Mouse (Mus musculus) CD4-positive, CD25-positive, alpha-beta regulatory T cell, adult 4 months (primary cell): ENCODE measurements around the gene Tnpo1. TPM values are rescaled to one million over a fixed set of nuclear protein-coding genes. Genes with fewer than 3 reads are reported as not detected.

Experiments
- ATAC-seq: one replicate; pipeline ENCODE4 v1.8.0; 2017
- polyA plus RNA-seq, 2 experiments: library from polyadenylated mRNA; unstranded; fragments of 100-300 nt; shearing (Covaris generic); gene quantifications; one replicate each; pipeline ENCODE4 v1.2.1; 2017

Tnpo1 gene
- polyA plus RNA-seq, 2 experiments from 2014 or later: 23.1 to 39.0 TPM

- peak; percentile 24 for ATAC-seq
Measured at GRCm38 (mm10) chr13:98924897-98925485, 1.2 kb downstream of the Tnpo1 start.

GRCm38 (mm10) chr13:98922806-98923205 is 3.4 kb downstream of the Tnpo1 start:
- no peak for ATAC-seq

GRCm38 (mm10) chr13:98921276-98921675 is 4.9 kb downstream of the Tnpo1 start:
- no peak for ATAC-seq

GRCm38 (mm10) chr13:98920300-98920699 is 5.9 kb downstream of the Tnpo1 start:
- ATAC-seq: no peak

- ATAC-seq: no peak
Measured at GRCm38 (mm10) chr13:98919695-98920094, 6.5 kb downstream of the Tnpo1 start.

GRCm38 (mm10) chr13:98917851-98918250 is 8.3 kb downstream of the Tnpo1 start:
- ATAC-seq: no peak

- no peak for ATAC-seq
Measured at GRCm38 (mm10) chr13:98915591-98915990, 10.6 kb downstream of the Tnpo1 start.

GRCm38 (mm10) chr13:98914844-98915212 is 11.4 kb downstream of the Tnpo1 start:
- ATAC-seq: no peak

GRCm38 (mm10) chr13:98914010-98914843 is 12.0 kb downstream of the Tnpo1 start:
- ATAC-seq: no peak

- ATAC-seq: no peak
Measured at GRCm38 (mm10) chr13:98913196-98913595, 13.0 kb downstream of the Tnpo1 start.

GRCm38 (mm10) chr13:98912602-98913001 is 13.6 kb downstream of the Tnpo1 start:
- peak; percentile 78 for ATAC-seq

- no peak for ATAC-seq
Measured at GRCm38 (mm10) chr13:98910801-98911200, 15.4 kb downstream of the Tnpo1 start.

- ATAC-seq: no peak
Measured at GRCm38 (mm10) chr13:98904608-98905007, 21.6 kb downstream of the Tnpo1 start.

GRCm38 (mm10) chr13:98902366-98903025 is 23.7 kb downstream of the Tnpo1 start:
- peak; percentile 54 for ATAC-seq

- no peak for ATAC-seq
Measured at GRCm38 (mm10) chr13:98899550-98899949, 26.6 kb downstream of the Tnpo1 start.

- no peak for ATAC-seq
Measured at GRCm38 (mm10) chr13:98897577-98897976, 28.6 kb downstream of the Tnpo1 start.

- peak; percentile 99 for ATAC-seq
Measured at GRCm38 (mm10) chr13:98896434-98897126, 29.6 kb downstream of the Tnpo1 start.

- ATAC-seq: no peak
Measured at GRCm38 (mm10) chr13:98896013-98896412, 30.2 kb downstream of the Tnpo1 start.

- no peak for ATAC-seq
Measured at GRCm38 (mm10) chr13:98894900-98895299, 31.3 kb downstream of the Tnpo1 start.

GRCm38 (mm10) chr13:98891443-98891842 is 34.7 kb downstream of the Tnpo1 start:
- ATAC-seq: no peak

GRCm38 (mm10) chr13:98890871-98891219 is 35.3 kb downstream of the Tnpo1 start:
- peak; percentile 81 for ATAC-seq

GRCm38 (mm10) chr13:98890137-98890870 is 35.9 kb downstream of the Tnpo1 start:
- ATAC-seq: peak; percentile 77
